Mouse (Mus musculus) neural tube, embryonic 14.5 days (tissue): Measurements from ENCODE around the gene Zfp637. TPM values are rescaled to one million over a fixed set of nuclear protein-coding genes. Genes with fewer than 3 reads are reported as not detected.

Experiments
- ATAC-seq: fragments of 200-750 bp; cut with Nextera tagmentation; 2 replicates; pipeline ENCODE4 v1.8.0; 2017; ENCODE audit warnings: low read depth, mild to moderate bottlenecking, moderate TSS enrichment, moderate library complexity
- H3K27ac ChIP-seq: fragments of 300-500 bp; sonication (generic); 2 replicates; pipeline ENCODE4 v1.5.1; 2014; ENCODE audit warnings: low read depth, mild to moderate bottlenecking, control low read depth, low read length, moderate library complexity, mixed read lengths
- H3K27me3 ChIP-seq: fragments of 300-500 bp; sonication (generic); 2 replicates; pipeline ENCODE4 v1.6.1; 2014; ENCODE audit warnings: low read length; ENCODE audit not compliant: control insufficient read depth, insufficient read depth
- H3K36me3 ChIP-seq: fragments of 300-500 bp; sonication (generic); 2 replicates; pipeline ENCODE4 v1.6.1; 2014; ENCODE audit warnings: low read length, mixed read lengths; ENCODE audit not compliant: control insufficient read depth, insufficient read depth
- H3K4me1 ChIP-seq: fragments of 300-500 bp; sonication (generic); 2 replicates; pipeline ENCODE4 v1.6.1; 2014; ENCODE audit warnings: low read length; ENCODE audit not compliant: control insufficient read depth, insufficient read depth
- H3K4me2 ChIP-seq: fragments of 300-500 bp; sonication (generic); 2 replicates; pipeline ENCODE4 v1.6.1; 2014; ENCODE audit warnings: mild to moderate bottlenecking, low read depth, low read length, control low read depth
- H3K4me3 ChIP-seq: fragments of 300-500 bp; sonication (generic); 2 replicates; pipeline ENCODE4 v1.5.1; 2014; ENCODE audit warnings: low read depth, low read length, control low read depth, mixed read lengths
- H3K9ac ChIP-seq: fragments of 300-500 bp; sonication (generic); replicated peaks from 2 replicates; pipeline ENCODE4 v1.6.1; 2014; ENCODE audit warnings: low read depth, mild to moderate bottlenecking, control low read depth, low read length, mixed read lengths
- H3K9me3 ChIP-seq: fragments of 300-500 bp; sonication (generic); 2 replicates; pipeline ENCODE4 v1.6.1; 2016; ENCODE audit warnings: low read length; ENCODE audit not compliant: control insufficient read depth
- WGBS: fragments of 180-500 bp; shearing (Covaris S2); extraction: QIAGEN DNeasy Blood & Tissue Kit; methylation state at CpG from one replicate; pipeline ENCODE4 v1.1.7; 2014; 5-methylcytosine and 5-hydroxymethylcytosine counted together
- polyA plus RNA-seq: library from polyadenylated mRNA; unstranded; fragments of >200 nt; fragmentation: Nextera tagmentation; extraction: Ambion mirVana; gene quantifications from 2 replicates; pipeline ENCODE4 v1.2.1, GENCODE M21; 2014

The Zfp637 gene
- 147 and 150 TPM in 2 replicates for polyA plus RNA-seq

DNA sequence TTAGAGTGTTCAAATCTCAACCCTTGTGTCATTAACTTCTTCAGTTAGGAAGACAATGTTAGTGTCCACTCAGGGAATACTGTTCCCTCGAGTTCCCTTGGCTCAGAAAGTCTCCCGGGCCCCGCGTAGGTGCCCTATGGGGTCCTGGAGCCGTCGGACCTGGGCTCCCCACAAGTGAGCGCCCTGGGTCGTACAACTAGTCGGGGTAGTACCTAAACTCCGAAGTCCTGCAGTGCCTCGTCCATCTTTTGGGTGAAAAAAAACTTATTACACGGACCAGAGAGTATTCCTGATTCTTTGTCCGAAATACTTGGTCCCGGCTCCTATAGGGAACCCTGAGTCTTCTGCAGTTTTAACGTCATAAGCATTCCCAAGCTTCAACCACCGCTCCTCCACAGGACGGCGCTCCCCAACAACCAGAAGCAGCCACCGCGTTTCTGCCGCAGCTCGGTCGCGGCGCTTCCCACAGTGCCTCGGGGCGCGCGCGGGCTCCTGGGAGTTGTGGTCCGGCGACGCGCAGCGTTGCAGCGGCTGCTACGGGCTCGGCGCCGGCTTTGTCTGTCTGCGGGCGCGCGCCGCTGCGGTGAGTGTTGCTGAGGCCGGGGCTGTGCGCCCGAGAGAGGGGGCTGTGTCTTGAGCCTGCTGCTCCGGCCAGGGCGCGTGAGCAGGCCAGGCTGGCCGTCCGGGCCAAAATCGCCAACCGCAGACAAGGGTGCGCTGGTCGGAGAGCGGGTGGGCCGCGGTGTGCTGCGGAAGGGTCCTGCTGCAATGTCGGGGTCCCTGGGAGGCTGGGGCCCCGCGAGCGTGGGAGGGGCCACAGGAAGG, at the start of gene Zfp637:
Gene Zfp637, plus strand, starts transcription at position 495 of the 825 bp plus-strand sequence.
- Histone ChIP-seq H3K36me3 (peaks cover 26% of the 10 kb centered on the region), H3K9me3 (no peaks in the 10 kb centered on the region), H3K27ac (peak within 1 kb of the TSS; percentile 97), H3K9ac (peak within 1 kb of the TSS; percentile 99), H3K4me2 (peak within 1 kb of the TSS; percentile 73), H3K4me3 (peak within 1 kb of the TSS; percentile 92), H3K27me3 (no peaks in the 10 kb centered on the region), H3K4me1 (peaks cover 7% of the 10 kb centered on the region)
- ATAC-seq, result peak; percentile 97
- under 1% methylated on average over 66 of the region's 66 CpGs for WGBS

DNA sequence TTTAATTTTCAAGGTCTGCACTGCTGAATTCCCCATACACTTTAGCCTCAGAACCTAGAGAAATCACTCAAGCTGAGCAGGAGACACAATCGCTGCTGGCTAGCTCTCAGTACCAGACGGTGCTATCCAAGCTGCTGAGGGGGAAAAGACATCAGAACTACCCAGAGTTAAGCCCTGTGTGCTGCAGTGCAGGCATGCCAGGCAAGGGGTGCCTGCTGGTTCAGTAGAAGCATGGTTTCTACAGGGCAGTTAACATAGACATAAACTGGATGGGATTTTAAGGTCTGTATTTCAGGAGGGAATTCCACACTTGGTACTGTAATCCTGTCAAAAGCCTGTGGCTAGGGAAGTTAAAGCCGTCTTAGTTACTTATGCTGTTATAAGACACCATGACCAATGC, 45.7 kb upstream of the Zfp637 start:
- WGBS, result 95% methylated on average over 3 of the region's 3 CpGs
- no peak for ATAC-seq
- H3K4me1 ChIP-seq, result no peaks in the 10 kb centered on the region

DNA sequence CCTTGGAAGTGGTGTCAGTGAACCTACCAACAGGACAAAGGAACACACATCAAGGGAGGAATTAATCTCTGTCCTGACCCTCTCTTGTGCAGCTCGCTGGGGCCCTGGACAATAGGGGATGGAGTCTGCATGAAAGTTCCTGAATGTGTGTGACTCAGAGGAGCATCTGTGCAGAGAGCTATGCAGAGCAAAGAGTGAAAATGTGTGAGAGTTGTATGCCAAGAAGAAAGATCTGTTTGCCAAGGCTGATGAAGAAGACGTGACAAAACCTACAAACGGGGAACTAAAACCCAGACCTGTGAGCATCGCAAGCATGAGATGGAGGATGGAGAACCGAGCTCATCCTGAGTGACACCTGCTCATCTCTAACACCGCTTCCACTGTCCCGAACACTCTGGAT, 40.2 kb upstream of the Zfp637 start:
- no peaks in the 10 kb centered on the region for H3K4me1 ChIP-seq
- no peak overlapping the region for H3K4me3 ChIP-seq
- no peak for ATAC-seq
- H3K27ac ChIP-seq, result no peak overlapping the region
- H3K9me3 ChIP-seq, result no peaks in the 10 kb centered on the region
- WGBS, result 78% methylated on average over 7 of the region's 7 CpGs
- H3K27me3 ChIP-seq, result no peaks in the 10 kb centered on the region
- no peak overlapping the region for H3K9ac ChIP-seq
- H3K4me2 ChIP-seq, result no peak overlapping the region
- no peaks in the 10 kb centered on the region for H3K36me3 ChIP-seq

More for the DNA sequence above, 45.7 kb upstream of the Zfp637 start:
- Histone ChIP-seq H3K36me3 (no peaks in the 10 kb centered on the region), H3K4me2 (no peak overlapping the region), H3K4me3 (no peak overlapping the region), H3K9ac (no peak overlapping the region), H3K27me3 (no peaks in the 10 kb centered on the region), H3K27ac (no peak overlapping the region), H3K9me3 (no peaks in the 10 kb centered on the region)

DNA sequence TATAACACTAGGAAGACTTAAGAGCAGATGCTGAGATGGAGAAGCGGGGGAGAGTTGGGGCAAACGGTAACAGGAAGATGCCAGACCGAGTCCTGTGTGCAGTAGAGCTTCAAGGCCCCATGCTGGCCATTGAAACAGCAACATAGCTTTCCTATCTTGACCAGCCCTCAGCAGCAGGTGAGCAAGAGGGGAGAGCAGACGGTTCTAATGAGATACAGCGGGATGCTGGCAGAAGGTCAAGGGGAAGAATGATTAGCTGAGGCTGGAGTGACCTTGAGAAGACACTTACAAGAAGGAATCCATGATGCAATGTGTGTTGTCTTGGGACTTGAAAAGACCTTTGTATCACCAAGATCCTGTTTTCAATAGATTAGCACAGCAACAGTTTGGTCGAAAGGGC, 39.2 kb upstream of the Zfp637 start:
- Histone ChIP-seq H3K9me3 (no peaks in the 10 kb centered on the region), H3K4me2 (no peak overlapping the region), H3K27ac (no peak overlapping the region), H3K4me3 (no peak overlapping the region), H3K4me1 (no peaks in the 10 kb centered on the region), H3K9ac (no peak overlapping the region), H3K36me3 (no peaks in the 10 kb centered on the region), H3K27me3 (no peaks in the 10 kb centered on the region)
- 88% methylated on average over 6 of the region's 6 CpGs for WGBS
- ATAC-seq, result no peak

DNA sequence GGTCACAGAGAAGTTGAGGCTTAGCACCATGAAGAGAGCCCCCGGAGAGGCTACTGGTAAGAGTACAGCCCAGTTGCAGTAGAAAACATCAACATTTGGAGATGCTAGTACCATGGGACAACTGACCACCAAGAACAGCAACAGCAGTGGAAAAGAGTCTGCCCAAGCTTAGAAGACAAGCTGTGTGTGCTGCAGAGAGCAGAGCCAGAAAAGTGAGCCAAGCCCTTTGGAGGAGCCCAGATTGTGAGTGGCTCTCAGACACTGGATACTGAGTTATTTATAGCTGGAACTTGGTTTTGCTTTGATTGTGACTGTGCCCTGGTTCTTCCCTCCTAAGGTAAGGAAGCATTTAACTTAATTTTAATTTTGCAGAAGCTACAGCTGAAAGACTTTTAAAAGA, 33.2 kb upstream of the Zfp637 start:
- H3K27me3 ChIP-seq, result no peaks in the 10 kb centered on the region
- no peak overlapping the region for H3K4me2 ChIP-seq
- no peak overlapping the region for H3K27ac ChIP-seq
- no peaks in the 10 kb centered on the region for H3K4me1 ChIP-seq
- WGBS, result 100% methylated on average over 1 of the region's 1 CpGs
- H3K9ac ChIP-seq, result no peak overlapping the region
- ATAC-seq, result no peak
- H3K9me3 ChIP-seq, result no peaks in the 10 kb centered on the region
- no peak overlapping the region for H3K4me3 ChIP-seq
- H3K36me3 ChIP-seq, result no peaks in the 10 kb centered on the region

DNA sequence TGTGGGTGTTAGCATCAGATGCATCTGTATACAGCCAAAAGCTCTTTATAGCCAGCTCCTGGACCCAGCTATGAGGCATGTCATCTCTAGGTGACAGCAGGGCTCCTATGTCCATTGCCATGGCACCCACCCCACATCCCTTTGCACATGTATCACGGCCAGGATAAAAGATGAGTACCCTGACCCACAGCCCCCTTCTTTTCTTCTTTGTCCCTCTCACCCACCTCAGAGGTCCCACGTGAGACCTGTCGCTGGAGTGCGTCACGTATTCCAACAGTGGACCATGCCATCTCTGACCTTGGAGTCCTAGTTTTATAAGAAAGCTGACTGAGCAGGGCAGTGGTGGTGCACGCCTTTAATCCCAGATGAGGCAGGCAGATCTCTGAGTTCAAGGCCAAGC, 31.2 kb upstream of the Zfp637 start:
- no peaks in the 10 kb centered on the region for H3K4me1 ChIP-seq
- no peak overlapping the region for H3K9ac ChIP-seq
- no peaks in the 10 kb centered on the region for H3K9me3 ChIP-seq
- no peaks in the 10 kb centered on the region for H3K36me3 ChIP-seq
- WGBS, result 88% methylated on average over 6 of the region's 6 CpGs
- H3K27me3 ChIP-seq, result no peaks in the 10 kb centered on the region
- no peak overlapping the region for H3K4me3 ChIP-seq
- no peak for ATAC-seq
- H3K4me2 ChIP-seq, result no peak overlapping the region
- no peak overlapping the region for H3K27ac ChIP-seq

DNA sequence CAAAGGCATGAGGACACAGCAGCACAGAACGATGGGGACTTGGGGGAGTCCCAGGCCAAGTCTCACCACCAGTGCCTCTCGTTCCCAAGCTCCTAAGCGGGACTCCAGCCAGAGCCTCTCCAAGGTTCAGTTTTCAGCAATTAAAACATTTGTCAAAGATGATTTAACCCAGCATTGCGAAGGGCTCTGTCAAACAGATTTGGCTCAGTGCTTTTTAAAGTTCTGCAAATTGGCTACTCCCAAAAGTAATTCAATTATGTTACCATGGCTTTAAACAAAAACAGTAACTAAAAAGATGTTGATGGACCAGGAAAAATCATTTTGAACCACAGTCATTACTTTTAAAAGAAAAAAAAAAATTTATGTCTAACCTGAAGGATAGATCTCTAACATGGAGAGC, 30.3 kb upstream of the Zfp637 start:
- WGBS, result 77% methylated on average over 4 of the region's 4 CpGs
- H3K27ac ChIP-seq, result no peak overlapping the region
- H3K27me3 ChIP-seq, result no peaks in the 10 kb centered on the region
- no peak for ATAC-seq
- H3K9ac ChIP-seq, result no peak overlapping the region
- H3K4me2 ChIP-seq, result no peak overlapping the region
- H3K4me3 ChIP-seq, result no peak overlapping the region
- no peaks in the 10 kb centered on the region for H3K9me3 ChIP-seq
- H3K4me1 ChIP-seq, result no peaks in the 10 kb centered on the region
- no peaks in the 10 kb centered on the region for H3K36me3 ChIP-seq

DNA sequence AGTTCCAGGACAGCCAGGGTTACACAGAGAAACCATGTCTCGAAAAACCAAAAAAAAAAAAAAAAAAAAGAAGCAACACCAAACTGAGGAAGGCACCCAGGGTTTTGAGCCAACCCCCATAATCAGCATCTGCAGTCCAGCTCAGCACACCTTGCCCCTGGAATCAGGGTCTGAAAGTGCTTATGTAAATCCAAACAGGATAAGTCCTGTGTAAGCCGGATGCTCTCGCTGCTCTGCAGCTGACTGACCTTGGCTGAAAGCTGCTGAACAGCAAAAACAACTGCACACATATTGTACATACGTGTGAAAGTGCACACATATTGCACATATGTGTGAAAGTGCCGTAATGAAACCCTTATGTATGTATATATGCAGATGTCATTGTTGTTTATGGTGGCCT, 29.7 kb upstream of the Zfp637 start:
- H3K4me2 ChIP-seq, result no peak overlapping the region
- WGBS, result 86% methylated on average over 5 of the region's 5 CpGs

DNA sequence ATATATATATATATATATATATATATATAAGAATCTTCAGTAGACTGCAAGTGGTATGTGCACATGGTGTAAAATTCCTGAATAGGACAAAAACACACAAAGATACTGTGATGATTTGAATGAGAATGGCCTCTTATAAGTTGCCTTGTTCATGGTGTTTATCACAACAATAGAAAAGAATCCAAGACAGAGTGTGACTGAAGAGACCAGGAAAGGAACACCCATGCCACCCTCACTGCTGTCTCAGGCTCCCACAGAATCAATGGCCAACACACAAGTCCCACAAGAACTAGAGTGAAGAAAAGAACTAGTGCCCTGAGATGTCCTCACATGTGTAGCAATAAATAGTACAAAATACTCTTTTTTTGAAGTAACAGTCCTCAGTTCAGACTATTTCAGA, 26.3 kb upstream of the Zfp637 start:
- Histone ChIP-seq H3K9ac (no peak overlapping the region), H3K9me3 (no peaks in the 10 kb centered on the region), H3K4me2 (no peak overlapping the region), H3K27me3 (no peaks in the 10 kb centered on the region), H3K4me1 (no peaks in the 10 kb centered on the region), H3K36me3 (no peaks in the 10 kb centered on the region), H3K27ac (no peak overlapping the region), H3K4me3 (no peak overlapping the region)
- ATAC-seq, result no peak

More for the DNA sequence above, 29.7 kb upstream of the Zfp637 start:
- H3K9me3 ChIP-seq, result no peaks in the 10 kb centered on the region
- H3K36me3 ChIP-seq, result no peaks in the 10 kb centered on the region
- H3K27me3 ChIP-seq, result no peaks in the 10 kb centered on the region
- no peak for ATAC-seq
- H3K9ac ChIP-seq, result no peak overlapping the region
- no peak overlapping the region for H3K27ac ChIP-seq
- H3K4me1 ChIP-seq, result no peaks in the 10 kb centered on the region
- H3K4me3 ChIP-seq, result no peak overlapping the region
